Mouse (Mus musculus) heart, embryonic 10.5 days (tissue): Measurements from ENCODE around the gene Gm20911. TPM values are rescaled to one million over a fixed set of nuclear protein-coding genes. Genes with fewer than 3 reads are reported as not detected.
"Not testable (repeated sequence)": the region's sequence is repeated elsewhere in the genome, so short reads cannot be mapped to it uniquely, and the experiment has no call there.

Experiments used
- DNase-seq: peaks from one replicate; pipeline ENCODE4 v3.0.0-alpha.2; 2017; ENCODE audit warnings: low spot score
- H3K27ac ChIP-seq: fragments of 300-500 bp; sonication (generic); 2 replicates; pipeline ENCODE4 v1.5.1; 2016; ENCODE audit warnings: mild to moderate bottlenecking
- H3K27me3 ChIP-seq: fragments of 300-500 bp; sonication (generic); 2 replicates; pipeline ENCODE4 v1.6.1; 2016; ENCODE audit warnings: mild to moderate bottlenecking; ENCODE audit not compliant: poor library complexity, insufficient read depth, severe bottlenecking
- H3K36me3 ChIP-seq: fragments of 300-500 bp; sonication (generic); 2 replicates; pipeline ENCODE4 v1.6.1; 2016; ENCODE audit warnings: mild to moderate bottlenecking, moderate library complexity
- H3K4me1 ChIP-seq: fragments of 300-500 bp; sonication (generic); 2 replicates; pipeline ENCODE4 v1.6.1; 2016; ENCODE audit warnings: mild to moderate bottlenecking
- H3K4me3 ChIP-seq: fragments of 300-500 bp; sonication (generic); 2 replicates; pipeline ENCODE4 v1.5.1; 2016; ENCODE audit warnings: mild to moderate bottlenecking, moderate library complexity
- H3K9me3 ChIP-seq: fragments of 300-500 bp; sonication (generic); 2 replicates; pipeline ENCODE4 v1.6.1; 2016; ENCODE audit warnings: mild to moderate bottlenecking, moderate library complexity
- WGBS: fragments of 180-500 bp; shearing (Covaris S2); methylation state at CpG from one replicate; pipeline ENCODE4 v1.1.7; 2016; 5-methylcytosine and 5-hydroxymethylcytosine counted together
- polyA plus RNA-seq: library from polyadenylated mRNA; unstranded; fragments of >200 nt; fragmentation: Nextera tagmentation; extraction: Ambion mirVana; gene quantifications from 2 replicates; pipeline ENCODE4 v1.2.1, GENCODE M21; 2016

Gene Gm20911
- polyA plus RNA-seq: not detected in 2 replicates

GRCm38 (mm10) chrY:81457707-81458106 is at the start of gene Gm20911:
Gene Gm20911, plus strand, starts transcription at chrY:81458007.
- WGBS: no CpG with 5 or more reads among the region's 6 CpGs
- H3K9me3 ChIP-seq, H3K4me3 ChIP-seq, H3K27me3 ChIP-seq, H3K36me3 ChIP-seq, DNase-seq, H3K27ac ChIP-seq, H3K4me1 ChIP-seq: not testable (repeated sequence)
